Mouse (Mus musculus) embryonic facial prominence, embryonic 14.5 days (tissue): ENCODE results near the gene Trpv4. TPM values are rescaled to one million over a fixed set of nuclear protein-coding genes. Genes with fewer than 3 reads are reported as not detected.

Experiments
- ATAC-seq: fragments of 200-750 bp; cut with Nextera tagmentation; 2 replicates; pipeline ENCODE4 v1.8.0; 2017; ENCODE audit warnings: low read depth, moderate number of reproducible peaks, moderate TSS enrichment
- DNase-seq: peaks from one replicate; pipeline ENCODE4 v3.0.0-alpha.2; 2015; ENCODE audit warnings: low spot score
- H3K27ac ChIP-seq: fragments of 300-500 bp; sonication (generic); replicated peaks from 2 replicates; pipeline ENCODE4 v1.5.1; 2014; ENCODE audit warnings: low read depth, mild to moderate bottlenecking, low read length, moderate library complexity
- H3K27me3 ChIP-seq: fragments of 300-500 bp; sonication (generic); replicated peaks from 2 replicates; pipeline ENCODE4 v1.6.1; 2014; ENCODE audit warnings: low read length; ENCODE audit not compliant: control insufficient read depth, insufficient read depth
- H3K36me3 ChIP-seq: fragments of 300-500 bp; sonication (generic); 2 replicates; pipeline ENCODE4 v1.6.1; 2014; ENCODE audit warnings: low read length, mixed read lengths; ENCODE audit not compliant: control insufficient read depth, insufficient read depth
- H3K4me1 ChIP-seq: fragments of 300-500 bp; sonication (generic); 2 replicates; pipeline ENCODE4 v1.6.1; 2014; ENCODE audit warnings: antibody characterized with exemption, low read length; ENCODE audit not compliant: control insufficient read depth, insufficient read depth
- H3K4me2 ChIP-seq: fragments of 300-500 bp; sonication (generic); 2 replicates; pipeline ENCODE4 v1.6.1; 2014; ENCODE audit warnings: low read depth, mild to moderate bottlenecking, low read length, moderate library complexity, mixed read lengths
- H3K4me3 ChIP-seq: fragments of 300-500 bp; sonication (generic); 2 replicates; pipeline ENCODE4 v1.5.1; 2014; ENCODE audit warnings: low read depth, mild to moderate bottlenecking, low read length
- H3K9ac ChIP-seq: fragments of 300-500 bp; sonication (generic); 2 replicates; pipeline ENCODE4 v1.6.1; 2014; ENCODE audit warnings: low read depth, mild to moderate bottlenecking, low read length, moderate library complexity, mixed read lengths
- H3K9me3 ChIP-seq: fragments of 300-500 bp; sonication (generic); 2 replicates; pipeline ENCODE4 v1.6.1; 2016; ENCODE audit warnings: low read length; ENCODE audit not compliant: control insufficient read depth
- WGBS: fragments of 180-500 bp; shearing (Covaris S2); extraction: QIAGEN DNeasy Blood & Tissue Kit; methylation state at CpG from one replicate; pipeline ENCODE4 v1.1.7; 2014; 5-methylcytosine and 5-hydroxymethylcytosine counted together
- polyA plus RNA-seq: library from polyadenylated mRNA; unstranded; fragments of >200 nt; fragmentation: Nextera tagmentation; extraction: Ambion mirVana; gene quantifications from 2 replicates; pipeline ENCODE4 v1.2.1, GENCODE M21; 2014

Gene Trpv4
- polyA plus RNA-seq, 1 experiment from 2014 or later: 11.9 TPM

- Histone ChIP-seq H3K4me2 (peak overlapping the region; percentile 21), H3K27me3 (peaks cover 6% of the 10 kb centered on the region; the same call in 1 of the 2 replicates), H3K27ac (no peak overlapping the region), H3K9me3 (no peaks in the 10 kb centered on the region), H3K36me3 (no peaks in the 10 kb centered on the region), H3K4me1 (peaks cover 17% of the 10 kb centered on the region), H3K4me3 (no peak overlapping the region), H3K9ac (no peak overlapping the region)
- DNase-seq (peak; percentile 68), ATAC-seq (peak; percentile 15; the same call in 1 of the 2 replicates)
- under 1% methylated on average over 10 of the region's 12 CpGs for WGBS
Observed at GRCm38 (mm10) chr5:114608516-114608915, 49.7 kb downstream of the Trpv4 start.

- peaks cover 6% of the 10 kb centered on the region; the same call in 1 of the 2 replicates for H3K27me3 ChIP-seq
- ATAC-seq (no peak), DNase-seq (peak; percentile 44)
- H3K27ac ChIP-seq: no peak overlapping the region; the same call in 1 of the 2 replicates
- no peak overlapping the region for H3K4me2 ChIP-seq
- no peaks in the 10 kb centered on the region for H3K36me3 ChIP-seq
- no peak overlapping the region for H3K9ac ChIP-seq
- 59% methylated on average over 8 of the region's 8 CpGs for WGBS
- H3K4me1 ChIP-seq: peaks cover 17% of the 10 kb centered on the region
- no peaks in the 10 kb centered on the region for H3K9me3 ChIP-seq
- no peak overlapping the region for H3K4me3 ChIP-seq
Observed at GRCm38 (mm10) chr5:114607651-114608050, 50.6 kb downstream of the Trpv4 start.

- H3K4me2 ChIP-seq: no peak overlapping the region
- ATAC-seq (no peak), DNase-seq (no peak)
- H3K4me3 ChIP-seq: no peak overlapping the region
- H3K36me3 ChIP-seq: no peaks in the 10 kb centered on the region
- no peak overlapping the region for H3K27ac ChIP-seq
- H3K9me3 ChIP-seq: no peaks in the 10 kb centered on the region
- peaks cover 17% of the 10 kb centered on the region for H3K4me1 ChIP-seq
- no peak overlapping the region for H3K9ac ChIP-seq
- WGBS: 72% methylated on average over 6 of the region's 6 CpGs
- peaks cover 6% of the 10 kb centered on the region; the same call in 1 of the 2 replicates for H3K27me3 ChIP-seq
Observed at GRCm38 (mm10) chr5:114605981-114606380, 52.2 kb downstream of the Trpv4 start.

DNA sequence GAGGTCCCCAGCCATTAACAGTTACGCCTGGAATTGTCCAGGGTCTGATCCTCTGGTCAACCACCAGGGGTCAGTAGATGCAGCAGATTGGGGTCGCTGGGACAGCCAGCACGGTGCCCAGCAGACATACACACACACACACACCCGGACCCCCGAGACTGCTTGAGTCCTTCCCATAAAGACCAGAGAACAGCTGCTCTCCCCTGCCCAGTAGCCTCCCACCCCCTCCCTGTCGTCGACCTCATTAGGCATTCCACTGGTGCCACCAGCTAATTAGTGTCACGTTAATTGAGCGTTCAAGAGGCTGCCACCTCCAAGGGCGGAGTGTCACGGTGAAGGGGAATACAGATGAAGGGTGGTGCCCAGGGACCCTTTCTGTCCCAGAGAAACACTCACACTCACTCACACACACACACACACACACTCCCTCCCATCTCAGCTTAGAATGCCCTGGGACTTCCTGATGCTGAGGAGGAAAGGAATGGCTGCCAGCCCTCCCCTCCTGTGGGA, 53.4 kb downstream of the Trpv4 start:
- H3K27me3 ChIP-seq: peaks cover 1% of the 10 kb centered on the region; the same call in 1 of the 2 replicates

GRCm38 (mm10) chr5:114603975-114604374, 54.2 kb downstream of the Trpv4 start:
- H3K36me3 ChIP-seq: no peaks in the 10 kb centered on the region
- ATAC-seq (no peak), DNase-seq (no peak)
- H3K4me1 ChIP-seq: peaks cover 12% of the 10 kb centered on the region
- no peaks in the 10 kb centered on the region for H3K27me3 ChIP-seq
- H3K9me3 ChIP-seq: no peaks in the 10 kb centered on the region
- no peak overlapping the region for H3K4me3 ChIP-seq
- H3K9ac ChIP-seq: no peak overlapping the region
- no peak overlapping the region for H3K4me2 ChIP-seq
- H3K27ac ChIP-seq: no peak overlapping the region
- 79% methylated on average over 5 of the region's 5 CpGs for WGBS

More for the DNA sequence above, 53.4 kb downstream of the Trpv4 start:
- H3K4me1 ChIP-seq: peaks cover 17% of the 10 kb centered on the region
- no peak overlapping the region for H3K27ac ChIP-seq
- no peak overlapping the region for H3K9ac ChIP-seq
- H3K9me3 ChIP-seq: no peaks in the 10 kb centered on the region
- ATAC-seq (no peak; the same call in 1 of the 2 replicates), DNase-seq (peak; percentile 48)
- no peak overlapping the region for H3K4me3 ChIP-seq
- no peaks in the 10 kb centered on the region for H3K36me3 ChIP-seq
- H3K4me2 ChIP-seq: no peak overlapping the region
- 36% methylated on average over 9 of the region's 11 CpGs for WGBS

DNA sequence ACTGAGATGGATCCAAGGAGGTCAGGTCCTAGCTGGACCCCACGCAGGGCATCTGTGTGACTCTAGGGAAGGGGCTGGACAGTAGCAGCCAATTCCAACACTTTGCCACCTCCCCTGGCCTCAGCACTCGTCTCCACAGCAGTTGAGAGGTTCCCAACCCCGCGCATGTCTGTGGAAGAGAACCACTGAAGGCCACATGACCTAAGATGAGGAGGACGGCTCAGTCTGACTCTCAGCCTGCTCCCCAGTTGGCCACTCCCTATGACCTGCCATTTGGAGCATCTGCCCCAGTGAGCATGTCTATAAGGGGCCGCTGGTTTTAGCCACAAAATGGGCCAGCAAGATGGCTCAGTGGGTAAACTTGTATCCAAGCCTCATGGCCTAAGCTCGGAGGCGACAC, 56.2 kb downstream of the Trpv4 start:
- WGBS: 76% methylated on average over 8 of the region's 8 CpGs
- no peak overlapping the region for H3K9ac ChIP-seq
- no peaks in the 10 kb centered on the region for H3K9me3 ChIP-seq
- no peak overlapping the region for H3K27ac ChIP-seq
- no peak overlapping the region for H3K4me2 ChIP-seq
- H3K4me3 ChIP-seq: no peak overlapping the region
- ATAC-seq: no peak
- DNase-seq: no peak
- H3K4me1 ChIP-seq: 0 out of 2 replicates have a peak, but pooled peaks cover under 1% of the 10 kb centered on the region
- H3K27me3 ChIP-seq: no peaks in the 10 kb centered on the region
- H3K36me3 ChIP-seq: no peaks in the 10 kb centered on the region

DNA sequence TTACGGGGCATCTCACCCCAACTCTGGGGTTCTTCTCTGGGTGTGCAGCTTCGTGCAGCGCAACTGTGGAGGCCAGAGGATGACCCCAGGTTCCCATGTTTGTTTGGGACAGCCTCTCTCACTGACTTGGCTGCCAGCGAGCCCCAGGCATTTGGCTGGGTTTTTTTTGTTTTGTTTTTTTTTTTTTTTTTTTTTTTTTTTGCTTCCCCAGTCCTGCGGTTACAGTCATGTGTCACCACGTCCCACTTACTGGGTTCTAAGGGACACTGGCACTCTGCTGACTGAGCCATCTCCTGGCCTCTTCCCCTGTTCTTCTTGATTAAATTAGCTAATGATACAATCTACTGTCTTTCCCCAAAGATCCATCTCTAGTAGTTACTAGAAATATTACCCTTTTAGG, 60.6 kb downstream of the Trpv4 start:
- ATAC-seq: no peak
- H3K36me3 ChIP-seq: no peaks in the 10 kb centered on the region
- WGBS: 32% methylated on average over 6 of the region's 6 CpGs
- H3K4me1 ChIP-seq: peaks cover 24% of the 10 kb centered on the region; the same call in 1 of the 2 replicates
- no peak overlapping the region for H3K9ac ChIP-seq
- no peak for DNase-seq
- no peaks in the 10 kb centered on the region for H3K9me3 ChIP-seq
- no peak overlapping the region for H3K4me2 ChIP-seq
- no peak overlapping the region for H3K27ac ChIP-seq
- no peak overlapping the region for H3K4me3 ChIP-seq
- no peaks in the 10 kb centered on the region for H3K27me3 ChIP-seq

DNA sequence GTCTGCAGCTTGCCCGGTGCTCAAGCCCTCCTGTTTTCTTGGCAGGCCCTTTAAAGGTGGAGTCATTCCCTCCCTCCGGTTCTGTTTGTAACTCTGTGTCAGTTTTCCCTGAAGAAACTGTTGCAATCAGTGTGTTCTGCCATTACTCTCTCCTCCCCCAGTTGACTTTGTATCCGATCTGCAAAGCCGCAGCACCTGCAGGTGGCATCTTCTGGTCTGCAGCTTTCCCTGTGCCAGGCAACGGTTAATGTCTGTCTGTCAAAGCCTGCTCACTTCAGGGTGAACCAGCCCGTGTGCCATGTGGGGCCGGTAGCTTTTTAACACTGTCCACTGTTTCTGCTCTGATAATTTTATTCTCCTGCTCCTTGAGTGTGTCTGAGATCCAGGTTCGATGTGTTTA, 61.0 kb downstream of the Trpv4 start:
- H3K4me2 ChIP-seq: no peak overlapping the region
- H3K36me3 ChIP-seq: no peaks in the 10 kb centered on the region
- H3K4me3 ChIP-seq: no peak overlapping the region
- H3K9ac ChIP-seq: no peak overlapping the region
- no peak for ATAC-seq
- no peaks in the 10 kb centered on the region for H3K9me3 ChIP-seq
- H3K27ac ChIP-seq: no peak overlapping the region
- H3K4me1 ChIP-seq: peaks cover 24% of the 10 kb centered on the region; the same call in 1 of the 2 replicates
- no peaks in the 10 kb centered on the region for H3K27me3 ChIP-seq
- DNase-seq: no peak
- WGBS: 41% methylated on average over 8 of the region's 8 CpGs

GRCm38 (mm10) chr5:114596604-114597003, 61.6 kb downstream of the Trpv4 start:
- Histone ChIP-seq H3K4me3 (no peak overlapping the region), H3K36me3 (no peaks in the 10 kb centered on the region), H3K4me1 (peaks cover 24% of the 10 kb centered on the region; the same call in 1 of the 2 replicates), H3K27ac (no peak overlapping the region), H3K27me3 (no peaks in the 10 kb centered on the region), H3K4me2 (no peak overlapping the region), H3K9me3 (no peaks in the 10 kb centered on the region), H3K9ac (no peak overlapping the region)
- WGBS: 16% methylated on average over 9 of the region's 10 CpGs
- DNase-seq (peak; percentile 45), ATAC-seq (no peak)
